ENCODE assay signal across 8 mouse cellular contexts in genomic region chr15:25621351-25622199, GRCm38 (mm10). TPM values are rescaled to one million over a fixed set of nuclear protein-coding genes. Genes with fewer than 3 reads are reported as not detected.
A peak's percentile ranks its signal among the peaks of the same experiment; 100 is the strongest.
DNase-seq lines count a peak whose midpoint lies in the region; ATAC-seq lines count a peak whose summit lies in the region.

No protein-coding gene starts in this region.

- no peak overlapping the region for H3K27ac ChIP-seq in heart, embryonic 13.5 days (replicated peaks)
- peak overlapping the region; percentile 30; the same call in 1 of the 2 replicates for H3K27ac ChIP-seq in intestine, embryonic 14.5 days (ENCODE audit: low read depth)
- no peak overlapping the region for H3K27ac ChIP-seq in midbrain, embryonic 11.5 days (ENCODE audit: low read depth, low read length)

- H3K4me2 ChIP-seq in heart, embryonic 13.5 days: peak overlapping the region; percentile 80
- H3K4me2 ChIP-seq in intestine, embryonic 14.5 days (ENCODE audit: low read length): peak overlapping the region; percentile 58
- peak overlapping the region; percentile 98 for H3K4me2 ChIP-seq in midbrain, embryonic 11.5 days

- H3K36me3 ChIP-seq in heart, embryonic 13.5 days: no peaks in the 10 kb centered on the region
- H3K36me3 ChIP-seq in intestine, embryonic 14.5 days (ENCODE audit: control insufficient read depth, insufficient read depth, low read length): no peaks in the 10 kb centered on the region
- no peaks in the 10 kb centered on the region for H3K36me3 ChIP-seq in midbrain, embryonic 11.5 days (ENCODE audit: control insufficient read depth, insufficient read depth, low read length)

- no peak for DNase-seq in heart, postnatal 36 days
- DNase-seq in intestine, embryonic 14.5 days (ENCODE audit: low spot score): no peak
- DNase-seq in midbrain, embryonic 11.5 days (ENCODE audit: low spot score, missing footprints): peak; percentile 91
- no peak for DNase-seq in adrenal gland, postnatal 36 days
- no peak for DNase-seq in urinary bladder, postnatal 10 days (ENCODE audit: low spot score)
- no peak for DNase-seq in left cerebral cortex, postnatal 4 days

- H3K27me3 ChIP-seq in heart, embryonic 13.5 days (replicated peaks): peaks cover 9% of the 10 kb centered on the region; the same call in 1 of the 2 replicates
- H3K27me3 ChIP-seq in intestine, embryonic 14.5 days (replicated peaks; ENCODE audit: control insufficient read depth, insufficient read depth, low read length): no peaks in the 10 kb centered on the region
- H3K27me3 ChIP-seq in midbrain, embryonic 11.5 days (ENCODE audit: control insufficient read depth, insufficient read depth, low read length): peaks cover 5% of the 10 kb centered on the region; the same call in 1 of the 2 replicates

- H3K4me1 ChIP-seq in heart, embryonic 13.5 days: peaks cover 33% of the 10 kb centered on the region
- H3K4me1 ChIP-seq in intestine, embryonic 14.5 days (replicated peaks; ENCODE audit: control insufficient read depth, insufficient read depth, low read length): peaks cover 27% of the 10 kb centered on the region
- no peaks in the 10 kb centered on the region; the same call in 1 of the 2 replicates for H3K4me1 ChIP-seq in midbrain, embryonic 11.5 days (ENCODE audit: control insufficient read depth, insufficient read depth, low read length)

- peak overlapping the region; percentile 74 for H3K4me3 ChIP-seq in heart, embryonic 13.5 days
- H3K4me3 ChIP-seq in intestine, embryonic 14.5 days (ENCODE audit: low read depth, low read length): peak overlapping the region; percentile 82
- H3K4me3 ChIP-seq in midbrain, embryonic 11.5 days (ENCODE audit: low read depth, low read length): peak overlapping the region; percentile 81

- intact Hi-C loops in heart, postnatal 36 days (cut with DNase I): loop anchor here (1.0 to 5.0 kb wide), 5 partner anchors 39 to 166 kb away; no protein-coding TSS in a partner anchor
- intact Hi-C loops in left cerebral cortex, postnatal 4 days (cut with DNase I): no loop called here

- no peaks in the 10 kb centered on the region for H3K9me3 ChIP-seq in heart, embryonic 13.5 days
- H3K9me3 ChIP-seq in intestine, embryonic 14.5 days (ENCODE audit: control insufficient read depth, low read length): no peaks in the 10 kb centered on the region
- no peaks in the 10 kb centered on the region for H3K9me3 ChIP-seq in midbrain, embryonic 11.5 days (ENCODE audit: control insufficient read depth, low read length)

- WGBS in heart, embryonic 13.5 days: 7% methylated on average over 20 of the region's 20 CpGs
- WGBS in intestine, embryonic 14.5 days: 6% methylated on average over 20 of the region's 20 CpGs
- WGBS in midbrain, embryonic 11.5 days: 3% methylated on average over 20 of the region's 20 CpGs

- no peak for ATAC-seq in heart, embryonic 13.5 days (ENCODE audit: extremely low read depth, insufficient number of reproducible peaks, low FRiP score, low TSS enrichment)
- ATAC-seq in common myeloid progenitor, adult 5-6 weeks (replicated peaks; ENCODE audit: low read depth, poor library complexity, severe bottlenecking): peak; percentile 19
- peak; percentile 2; the same call in 1 of the 2 replicates for ATAC-seq in intestine, embryonic 14.5 days (replicated peaks; ENCODE audit: low FRiP score, low TSS enrichment, low read depth)
- ATAC-seq in midbrain, embryonic 11.5 days (ENCODE audit: low FRiP score): no peak

- peak overlapping the region; percentile 75 for H3K9ac ChIP-seq in heart, embryonic 13.5 days
- peak overlapping the region; percentile 29 for H3K9ac ChIP-seq in intestine, embryonic 14.5 days (ENCODE audit: low read length)
- H3K9ac ChIP-seq in midbrain, embryonic 11.5 days (ENCODE audit: low read length): peak overlapping the region; percentile 49; the same call in 1 of the 2 replicates

RNA-seq across cellular contexts. Expression of gene Myo10, which starts 0.8 kb away (rescaled TPM):
- polyA plus RNA-seq in heart, embryonic 13.5 days (2015; fragmentation: Nextera tagmentation; extraction: Ambion mirVana): 11.0 and 12.1 TPM in 2 replicates
- total RNA-seq in heart, postnatal 36 days (2021): 10 to 100 TPM; 65.4 to 82.1 TPM
- 2.9 and 5.6 TPM in 2 replicates for total RNA-seq in common myeloid progenitor, adult 5-6 weeks (2017)
- polyA plus RNA-seq in intestine, embryonic 14.5 days (2014; fragmentation: Nextera tagmentation; extraction: Ambion mirVana): 32.5 and 35.5 TPM in 2 replicates
- polyA plus RNA-seq in midbrain, embryonic 11.5 days (2014; fragmentation: Nextera tagmentation; extraction: Ambion mirVana): 72.8 and 75.4 TPM in 2 replicates
- total RNA-seq in adrenal gland, postnatal 36 days (2021): 100 to 1,000 TPM in 1 of 2 experiments, 10 to 100 TPM in 1; 83.3 to 141 TPM
- 10 to 100 TPM; 40.6 to 45.5 TPM for total RNA-seq in left cerebral cortex, postnatal 4 days (2021)

Comparison
In these comparisons a context has a peak if more than half of its experiments do, and no peak if none do; other contexts are left out.
1. ATAC-seq: peak in common myeloid progenitor, adult 5-6 weeks (single experiment) and intestine, embryonic 14.5 days (single experiment); none in heart, embryonic 13.5 days (single experiment) and midbrain, embryonic 11.5 days (single experiment).
2. Peak in every context shown above with its lines, with median percentiles within 50 percentile points of each other: H3K4me2 ChIP-seq, H3K4me3 ChIP-seq and H3K9ac ChIP-seq.